Mouse (Mus musculus): ENCODE measurements around the gene Vamp8. TPM values are rescaled to one million over a fixed set of nuclear protein-coding genes. Genes with fewer than 3 reads are reported as not detected.
A peak's percentile ranks its signal among the peaks of the same experiment; 100 is the strongest.

The Vamp8 gene
- polyA plus RNA-seq, 1 experiment = 435 TPM

DNA sequence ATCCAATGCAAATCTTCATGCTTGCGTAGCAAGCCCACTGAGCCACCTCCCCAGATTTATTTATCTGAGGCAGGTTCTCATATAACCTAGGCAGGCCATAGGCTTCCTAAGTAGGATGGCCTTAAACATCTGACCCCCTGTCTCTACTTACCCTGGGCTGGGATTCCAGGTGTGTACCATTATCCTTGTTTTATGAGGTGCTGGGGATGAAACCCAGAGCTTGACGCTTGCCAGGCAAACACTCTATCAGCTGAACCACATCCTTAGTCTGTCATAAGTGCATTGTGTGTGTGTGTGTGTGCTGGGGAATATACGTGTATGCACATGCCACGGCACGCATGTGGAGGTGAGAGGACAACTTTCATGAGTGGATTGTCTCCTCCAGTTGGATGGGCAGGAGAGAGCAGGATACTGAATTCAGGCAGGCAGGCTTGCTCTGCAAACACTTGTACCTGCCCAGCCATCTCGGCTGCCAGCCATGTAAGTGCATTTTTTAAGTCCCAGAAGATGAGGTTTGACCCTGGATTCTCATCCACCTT is 1.6 kb downstream of the Vamp8 start:
- Histone ChIP-seq H3K4me1 (ENCODE audit: control insufficient read depth, insufficient read depth, low read length) (peaks cover 8% of the 10 kb centered on the region), H3K4me3 (replicated peaks; ENCODE audit: extremely low read depth, low read depth, low read length) (peak overlapping the region; percentile 50)
- TF ChIP-seq POLR2A (IDR thresholded peaks at IDR 0.05; ENCODE audit: borderline replicate concordance, extremely low read depth, low read depth, low read length) = no peak
- TF ChIP-seq CTCF (IDR thresholded peaks at IDR 0.05; ENCODE audit: insufficient read depth, low read length) = no peak
- DNase-seq = no peak
- WGBS = 58% methylated on average over 6 of the region's 6 CpGs

DNA sequence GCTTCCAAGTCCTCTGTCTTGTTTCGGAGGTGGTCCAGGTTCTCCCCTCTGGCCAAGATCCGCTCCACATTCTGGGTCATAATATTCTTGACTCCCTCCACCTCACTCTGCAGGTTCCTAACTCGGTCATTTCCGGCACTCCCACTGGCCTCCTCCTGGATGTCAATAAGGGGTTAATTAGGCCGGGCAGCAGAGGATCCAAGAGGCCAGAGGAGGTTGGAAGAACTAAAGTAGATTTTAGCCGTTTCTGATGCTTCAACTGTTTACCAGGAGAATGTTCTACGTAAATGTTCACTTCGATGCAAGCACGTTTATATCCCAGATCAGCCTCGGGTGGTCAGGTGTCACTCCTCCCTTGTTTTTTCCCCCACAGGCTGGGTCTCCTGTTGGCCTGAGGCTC is 2.2 kb downstream of the Vamp8 start:
- DNase-seq = no peak
- H3K4me1 ChIP-seq (ENCODE audit: control insufficient read depth, insufficient read depth, low read length) = peaks cover 8% of the 10 kb centered on the region
- WGBS = 59% methylated on average over 10 of the region's 10 CpGs
- TF ChIP-seq CTCF (IDR thresholded peaks at IDR 0.05; ENCODE audit: insufficient read depth, low read length) (no peak), POLR2A (IDR thresholded peaks at IDR 0.05; ENCODE audit: borderline replicate concordance, extremely low read depth, low read depth, low read length) (no peak)
- no peak overlapping the region for H3K4me3 ChIP-seq (replicated peaks; ENCODE audit: extremely low read depth, low read depth, low read length)

DNA sequence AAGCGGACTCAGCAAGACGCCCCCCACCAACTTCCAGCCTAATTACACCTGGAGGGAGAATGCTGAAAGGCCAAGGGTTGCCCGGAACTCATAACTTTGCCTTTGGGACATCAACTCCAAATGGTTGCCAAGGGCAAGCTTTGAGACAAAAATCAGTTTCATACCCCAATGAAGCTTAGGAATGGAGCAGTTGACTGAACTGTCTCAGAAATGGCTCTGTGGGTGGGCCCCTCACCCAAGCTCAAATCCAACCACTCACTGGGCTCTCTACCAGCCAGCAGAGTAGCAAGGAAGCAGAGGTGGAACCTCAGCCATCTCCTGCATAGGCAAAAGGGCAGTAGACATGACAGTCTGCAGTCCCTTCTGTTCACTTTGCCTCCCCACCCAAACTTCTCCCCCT is 2.7 kb downstream of the Vamp8 start:
- no peak for DNase-seq
- no peak overlapping the region for H3K4me3 ChIP-seq (replicated peaks; ENCODE audit: extremely low read depth, low read depth, low read length)
- TF ChIP-seq CTCF (IDR thresholded peaks at IDR 0.05; ENCODE audit: insufficient read depth, low read length) = no peak
- TF ChIP-seq POLR2A (IDR thresholded peaks at IDR 0.05; ENCODE audit: borderline replicate concordance, extremely low read depth, low read depth, low read length) = no peak
- WGBS = 84% methylated on average over 3 of the region's 3 CpGs
- peaks cover 8% of the 10 kb centered on the region for H3K4me1 ChIP-seq (ENCODE audit: control insufficient read depth, insufficient read depth, low read length)

DNA sequence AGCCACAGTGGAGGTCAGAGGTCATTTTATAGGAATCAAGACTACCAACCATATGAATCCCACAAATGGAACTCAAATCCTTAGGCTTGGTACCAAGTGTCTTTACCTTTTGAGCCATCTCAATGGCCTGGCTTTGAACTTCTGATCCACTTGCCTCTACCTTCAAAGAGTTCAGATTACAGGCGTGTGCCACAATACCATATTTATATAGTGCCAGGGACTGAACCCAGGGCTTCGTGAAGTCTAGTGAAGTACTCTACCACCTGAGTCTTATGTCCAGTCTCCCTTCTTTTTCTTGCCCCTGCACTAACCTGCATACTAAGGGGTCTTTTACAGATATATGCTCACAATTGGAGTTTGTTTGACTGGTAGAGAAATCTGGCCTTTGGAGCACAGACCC is 3.9 kb downstream of the Vamp8 start:
- Histone ChIP-seq H3K4me1 (ENCODE audit: control insufficient read depth, insufficient read depth, low read length) (peaks cover 6% of the 10 kb centered on the region), H3K4me3 (replicated peaks; ENCODE audit: extremely low read depth, low read depth, low read length) (no peak overlapping the region)
- TF ChIP-seq POLR2A (IDR thresholded peaks at IDR 0.05; ENCODE audit: borderline replicate concordance, extremely low read depth, low read depth, low read length) (no peak), CTCF (IDR thresholded peaks at IDR 0.05; ENCODE audit: insufficient read depth, low read length) (no peak)
- 91% methylated on average over 2 of the region's 2 CpGs for WGBS
- no peak for DNase-seq

DNA sequence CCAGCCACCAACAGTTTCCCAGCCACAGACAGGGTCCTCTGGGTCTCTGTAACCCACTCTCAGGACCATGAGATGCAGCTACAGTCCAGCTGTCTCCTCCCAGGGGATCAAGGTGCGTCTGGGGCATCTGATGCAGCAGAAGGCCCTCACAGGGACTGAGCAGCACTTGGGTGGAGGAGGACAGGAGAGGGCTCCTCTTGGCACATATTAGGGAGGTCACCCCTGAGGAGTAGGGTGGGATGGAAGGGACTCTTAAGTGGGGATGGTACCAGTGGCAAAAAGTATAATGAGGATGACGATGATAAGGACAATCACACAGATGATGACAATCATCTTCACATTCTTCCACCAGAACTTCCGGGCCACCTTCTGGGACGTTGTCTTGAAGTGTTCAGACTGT is 5.2 kb downstream of the Vamp8 start:
- peaks cover 6% of the 10 kb centered on the region for H3K4me1 ChIP-seq (ENCODE audit: control insufficient read depth, insufficient read depth, low read length)
- WGBS = 72% methylated on average over 4 of the region's 4 CpGs
- no peak for DNase-seq
- no peak for TF ChIP-seq POLR2A (IDR thresholded peaks at IDR 0.05; ENCODE audit: borderline replicate concordance, extremely low read depth, low read depth, low read length)
- no peak for TF ChIP-seq CTCF (IDR thresholded peaks at IDR 0.05; ENCODE audit: insufficient read depth, low read length)
- H3K4me3 ChIP-seq (replicated peaks; ENCODE audit: extremely low read depth, low read depth, low read length) = no peak overlapping the region

DNA sequence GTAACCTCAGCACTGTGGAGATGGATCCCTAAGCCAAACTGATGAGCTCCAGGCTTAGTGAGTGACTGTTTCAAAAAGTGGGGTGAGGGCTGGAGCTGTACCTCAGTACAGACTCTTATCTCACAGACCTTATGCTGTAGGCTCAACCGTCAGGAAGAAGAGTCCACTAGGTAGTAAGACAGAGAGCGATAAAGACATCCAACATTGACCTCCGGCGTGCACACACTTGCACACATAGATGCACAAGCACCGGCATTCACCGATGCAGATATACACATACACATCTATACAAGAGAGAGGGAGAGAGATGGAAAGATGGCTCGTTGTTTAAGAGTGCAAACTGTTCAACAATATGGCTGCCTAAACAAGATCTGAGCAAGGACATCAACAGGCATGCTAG is 6.6 kb downstream of the Vamp8 start:
- no peak for DNase-seq
- Histone ChIP-seq H3K4me1 (ENCODE audit: control insufficient read depth, insufficient read depth, low read length) (peaks cover 7% of the 10 kb centered on the region), H3K4me3 (replicated peaks; ENCODE audit: extremely low read depth, low read depth, low read length) (no peak overlapping the region)
- no peak for TF ChIP-seq CTCF (IDR thresholded peaks at IDR 0.05; ENCODE audit: insufficient read depth, low read length)
- TF ChIP-seq POLR2A (IDR thresholded peaks at IDR 0.05; ENCODE audit: borderline replicate concordance, extremely low read depth, low read depth, low read length) = no peak
- 91% methylated on average over 7 of the region's 7 CpGs for WGBS

DNA sequence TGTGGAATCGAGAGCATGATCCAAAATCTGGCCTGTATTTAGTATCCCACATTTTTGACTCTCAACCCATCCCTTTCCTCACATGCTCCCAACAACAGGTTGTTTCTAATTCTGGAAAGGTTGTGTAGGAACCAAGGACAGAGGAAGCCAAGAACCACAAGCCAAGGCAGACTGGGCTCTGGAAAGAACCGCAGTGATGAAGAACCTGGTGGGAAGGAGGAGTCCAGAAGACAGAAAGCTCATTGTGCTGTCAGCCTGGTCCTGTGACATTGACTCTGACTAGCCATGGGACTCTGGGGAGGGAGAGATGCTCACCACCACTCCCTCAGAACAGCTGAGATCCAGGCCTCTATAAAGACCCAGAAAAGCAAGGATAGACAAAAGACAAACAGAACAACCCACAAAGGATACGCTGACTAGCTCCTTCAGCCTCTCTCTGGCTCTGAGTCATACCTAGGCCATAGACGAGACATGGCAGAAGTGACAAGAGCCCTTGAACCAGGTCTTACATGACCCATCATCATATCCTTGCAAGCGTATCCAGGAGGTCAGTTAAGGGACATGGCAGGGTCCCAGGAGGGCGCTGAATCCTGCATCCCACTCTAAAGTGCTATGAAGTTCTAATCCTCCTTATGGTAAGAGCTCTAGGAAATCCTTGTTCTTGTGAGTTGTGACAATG is 7.2 kb downstream of the Vamp8 start:
- no peak overlapping the region for H3K4me3 ChIP-seq (replicated peaks; ENCODE audit: extremely low read depth, low read depth, low read length)
- peaks cover 5% of the 10 kb centered on the region; the same call in 1 of the 2 replicates for H3K4me1 ChIP-seq (ENCODE audit: control insufficient read depth, insufficient read depth, low read length)
- TF ChIP-seq CTCF (IDR thresholded peaks at IDR 0.05; ENCODE audit: insufficient read depth, low read length) = no peak
- no peak for TF ChIP-seq POLR2A (IDR thresholded peaks at IDR 0.05; ENCODE audit: borderline replicate concordance, extremely low read depth, low read depth, low read length)
- no peak for DNase-seq
- 83% methylated on average over 6 of the region's 6 CpGs for WGBS

DNA sequence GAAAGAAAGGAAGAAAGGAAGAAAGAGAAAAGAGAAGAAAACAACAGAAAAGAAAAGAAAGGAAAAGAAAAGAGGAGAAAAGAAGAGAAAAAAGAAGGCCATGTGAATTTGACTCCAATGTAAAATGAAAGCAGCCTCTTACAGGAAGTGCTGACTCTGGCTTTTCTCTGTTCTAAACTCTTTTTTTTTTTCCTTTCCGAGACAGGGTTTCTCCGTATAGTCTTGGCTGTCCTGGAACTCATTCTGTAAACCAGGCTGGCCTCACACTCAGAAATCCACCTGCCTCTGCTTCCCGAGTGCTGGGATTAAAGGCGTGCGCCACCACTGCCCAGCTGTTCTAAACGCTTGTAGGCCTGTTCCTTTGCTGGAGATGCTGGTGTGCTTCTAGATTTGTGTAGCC is 8.0 kb downstream of the Vamp8 start:
- TF ChIP-seq CTCF (IDR thresholded peaks at IDR 0.05; ENCODE audit: insufficient read depth, low read length) = no peak
- no peak for TF ChIP-seq POLR2A (IDR thresholded peaks at IDR 0.05; ENCODE audit: borderline replicate concordance, extremely low read depth, low read depth, low read length)
- 71% methylated on average over 6 of the region's 6 CpGs for WGBS
- no peak for DNase-seq

DNA sequence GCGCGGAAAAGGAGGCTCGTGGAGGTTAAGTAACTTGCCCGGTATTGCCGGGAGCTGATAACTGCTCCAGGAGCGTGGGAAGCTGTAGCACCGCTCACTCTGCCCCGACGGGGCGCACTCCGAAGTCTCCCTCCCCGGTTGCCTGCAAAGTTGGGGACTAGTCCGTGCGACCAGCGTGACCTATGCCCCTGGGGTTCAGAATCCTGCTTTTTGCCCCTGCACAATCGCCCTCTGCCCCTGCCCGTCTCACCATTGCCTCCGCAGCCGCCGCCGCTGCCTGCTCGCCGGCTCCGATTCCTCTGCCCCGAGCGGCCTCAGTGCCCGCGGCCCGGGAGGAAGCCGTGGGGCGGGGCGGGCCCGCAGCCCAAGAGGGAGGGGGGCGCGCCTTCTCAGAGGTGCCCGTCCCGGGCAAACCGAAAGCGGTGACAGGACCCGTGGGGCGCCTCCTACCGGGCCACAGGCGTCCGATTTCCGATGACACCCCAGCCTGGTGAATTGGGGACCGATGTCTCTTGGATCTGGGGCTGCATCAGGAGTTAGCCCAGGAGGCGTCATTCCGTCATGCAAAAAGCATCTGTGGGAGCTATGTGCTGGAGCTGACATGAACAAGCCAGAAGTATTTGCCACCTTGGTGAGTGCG is 10.3 kb downstream of the Vamp8 start, which contains the start of gene Vamp5:
Gene Vamp5 (minus strand): TSS at position 338 of the 640 bp plus-strand sequence.
- H3K4me1 ChIP-seq (ENCODE audit: control insufficient read depth, insufficient read depth, low read length) = peaks cover 5% of the 10 kb centered on the region; the same call in 1 of the 2 replicates
- DNase-seq = peak; percentile 91
- under 1% methylated on average over 49 of the region's 49 CpGs for WGBS

More for the DNA sequence above, 8.0 kb downstream of the Vamp8 start:
- Histone ChIP-seq H3K4me1 (ENCODE audit: control insufficient read depth, insufficient read depth, low read length) (peaks cover 5% of the 10 kb centered on the region; the same call in 1 of the 2 replicates), H3K4me3 (replicated peaks; ENCODE audit: extremely low read depth, low read depth, low read length) (no peak overlapping the region)

More for the DNA sequence above, 10.3 kb downstream of the Vamp8 start, which contains the start of gene Vamp5:
- peak within 1 kb of the TSS; percentile 83 for H3K4me3 ChIP-seq (replicated peaks; ENCODE audit: extremely low read depth, low read depth, low read length)
- TF ChIP-seq CTCF (IDR thresholded peaks at IDR 0.05; ENCODE audit: insufficient read depth, low read length) (peak; percentile 39; the same call in 1 of the 2 replicates), POLR2A (IDR thresholded peaks at IDR 0.05; ENCODE audit: borderline replicate concordance, extremely low read depth, low read depth, low read length) (peak; percentile 55; the same call in 1 of the 2 replicates)

Measured in lung, adult 2 months (tissue).